Mouse (Mus musculus) neural tube, embryonic 11.5 days (tissue): ENCODE results near the gene Eif4h. TPM values are rescaled to one million over a fixed set of nuclear protein-coding genes. Genes with fewer than 3 reads are reported as not detected.

Source experiments
- ATAC-seq: fragments of 200-750 bp; cut with Nextera tagmentation; 2 replicates; pipeline ENCODE4 v1.8.0; 2017; ENCODE audit warnings: moderate number of reproducible peaks, mild to moderate bottlenecking, moderate TSS enrichment, moderate library complexity; ENCODE audit not compliant: insufficient read depth, low FRiP score, low TSS enrichment
- DNase-seq: peaks from one replicate; pipeline ENCODE4 v3.0.0-alpha.2; 2015; ENCODE audit warnings: low spot score
- H3K27ac ChIP-seq: fragments of 300-500 bp; sonication (generic); 2 replicates; pipeline ENCODE4 v1.5.1; 2014; ENCODE audit warnings: low read depth, mild to moderate bottlenecking, low read length
- H3K27me3 ChIP-seq: fragments of 300-500 bp; sonication (generic); 2 replicates; pipeline ENCODE4 v1.6.1; 2014; ENCODE audit warnings: mild to moderate bottlenecking, low read length, mixed read lengths; ENCODE audit not compliant: control insufficient read depth, insufficient read depth
- H3K36me3 ChIP-seq: fragments of 300-500 bp; sonication (generic); 2 replicates; pipeline ENCODE4 v1.6.1; 2014; ENCODE audit warnings: mild to moderate bottlenecking, low read length, moderate library complexity, mixed read lengths; ENCODE audit not compliant: control insufficient read depth, insufficient read depth
- H3K4me1 ChIP-seq: fragments of 300-500 bp; sonication (generic); 2 replicates; pipeline ENCODE4 v1.6.1; 2014; ENCODE audit warnings: low read length, mixed read lengths; ENCODE audit not compliant: control insufficient read depth, insufficient read depth
- H3K4me2 ChIP-seq: fragments of 300-500 bp; sonication (generic); 2 replicates; pipeline ENCODE4 v1.6.1; 2014; ENCODE audit warnings: low read depth, mild to moderate bottlenecking, moderate library complexity
- H3K4me3 ChIP-seq: fragments of 300-500 bp; sonication (generic); 2 replicates; pipeline ENCODE4 v1.5.1; 2014; ENCODE audit warnings: low read depth, low read length
- H3K9ac ChIP-seq: fragments of 300-500 bp; sonication (generic); 2 replicates; pipeline ENCODE4 v1.6.1; 2014; ENCODE audit warnings: mild to moderate bottlenecking, low read length
- H3K9me3 ChIP-seq: fragments of 300-500 bp; sonication (generic); 2 replicates; pipeline ENCODE4 v1.6.1; 2016; ENCODE audit warnings: low read length; ENCODE audit not compliant: control insufficient read depth
- WGBS: fragments of 180-500 bp; shearing (Covaris S2); extraction: QIAGEN DNeasy Blood & Tissue Kit; methylation state at CpG from one replicate; pipeline ENCODE4 v1.1.7; 2014; 5-methylcytosine and 5-hydroxymethylcytosine counted together
- microRNA-seq: library from miRNA; unstranded; fragments of <30 nt; microRNA quantifications from one replicate; pipeline ENCODE4, GENCODE M21; 2016
- polyA plus RNA-seq: library from polyadenylated mRNA; unstranded; fragments of >200 nt; fragmentation: Nextera tagmentation; extraction: Ambion mirVana; gene quantifications from 2 replicates; pipeline ENCODE4 v1.2.1, GENCODE M21; 2014

The Eif4h gene
- polyA plus RNA-seq, 1 experiment from 2014 or later, result 457 TPM

GRCm38 (mm10) chr5:134571730-134572507, 67.4 kb downstream of the Eif4h start:
- Histone ChIP-seq H3K27ac (no peak overlapping the region), H3K27me3 (no peaks in the 10 kb centered on the region), H3K4me1 (peaks cover 4% of the 10 kb centered on the region; the same call in 1 of the 2 replicates), H3K4me3 (peak overlapping the region; percentile 43), H3K9me3 (no peaks in the 10 kb centered on the region), H3K9ac (peak overlapping the region; percentile 58), H3K4me2 (peak overlapping the region; percentile 72), H3K36me3 (no peaks in the 10 kb centered on the region)
- WGBS, result 2% methylated on average over 23 of the region's 23 CpGs
- ATAC-seq (peak; percentile 35; the same call in 1 of the 2 replicates), DNase-seq (peak; percentile 71)

Small RNA genes within 50 kb of the gene (microRNA-seq; reads per million reads assigned to microRNA genes)
- gene Mir7228, result not detected

Other genes with a start within 250 kb of the Eif4h start
- gene Gtf2ird1, start 182.8 kb downstream of the Eif4h start, polyA plus RNA-seq, result 75.6 and 79.9 TPM in 2 replicates
- 7.6 and 8.1 TPM in 2 replicates for gene Clip2, start 87.1 kb downstream of the Eif4h start, polyA plus RNA-seq
- gene Syna, start 79.3 kb downstream of the Eif4h start, polyA plus RNA-seq, result not detected in 2 replicates
- gene Rfc2, start 58.1 kb downstream of the Eif4h start, polyA plus RNA-seq, result 309 and 324 TPM in 2 replicates
- gene Lat2, start 24.5 kb downstream of the Eif4h start, polyA plus RNA-seq, result 1.4 TPM in 2 replicates
- 10.3 and 11.4 TPM in 2 replicates for gene Limk1, start 49.1 kb upstream of the Eif4h start, polyA plus RNA-seq
- 2.6 and 3.1 TPM in 2 replicates for gene Eln, start 107.8 kb upstream of the Eif4h start, polyA plus RNA-seq